Mouse (Mus musculus) c-Kit-positive CD71-negative TER-119-negative erythroid progenitor cells, embryonic 14.5 days (primary cell): ENCODE measurements around the gene Erp29.
A peak's percentile ranks its signal among the peaks of the same experiment; 100 is the strongest.
"Not testable (repeated sequence)": the region's sequence is repeated elsewhere in the genome, so short reads cannot be mapped to it uniquely, and the experiment has no call there.

Source experiments
- DNase-seq: peaks from one replicate; pipeline ENCODE4 v3.0.0-alpha.2; 2013; ENCODE audit warnings: low read depth

The Erp29 gene

GRCm38 (mm10) chr5:121452026-121452869, at the start of gene Erp29:
Erp29 (minus strand) TSS chr5:121452506.
- peak; percentile 84 for DNase-seq

GRCm38 (mm10) chr5:121501424-121501996, 49.2 kb upstream of the Erp29 start:
- DNase-seq = not testable (repeated sequence)

GRCm38 (mm10) chr5:121500719-121501118, 48.4 kb upstream of the Erp29 start:
- DNase-seq = no peak

- no peak for DNase-seq
These were observed 41.0 kb upstream of the Erp29 start for GRCm38 (mm10) chr5:121493305-121493704.

GRCm38 (mm10) chr5:121484801-121485200, 32.5 kb upstream of the Erp29 start:
- no peak for DNase-seq

- DNase-seq = peak; percentile 73
These were observed 25.4 kb upstream of the Erp29 start for GRCm38 (mm10) chr5:121477680-121478079.

GRCm38 (mm10) chr5:121476040-121476439, 23.7 kb upstream of the Erp29 start:
- no peak for DNase-seq

- no peak for DNase-seq
These were observed 22.3 kb upstream of the Erp29 start for GRCm38 (mm10) chr5:121474610-121475009.

- no peak for DNase-seq
These were observed 20.1 kb upstream of the Erp29 start for GRCm38 (mm10) chr5:121472411-121472810.

GRCm38 (mm10) chr5:121469566-121469965, 17.3 kb upstream of the Erp29 start:
- no peak for DNase-seq

- no peak for DNase-seq
These were observed 11.4 kb upstream of the Erp29 start for GRCm38 (mm10) chr5:121463601-121464250.

- DNase-seq = no peak
These were observed 10.7 kb upstream of the Erp29 start for GRCm38 (mm10) chr5:121462967-121463366.

- DNase-seq = no peak
These were observed 9.8 kb upstream of the Erp29 start for GRCm38 (mm10) chr5:121462171-121462502.

GRCm38 (mm10) chr5:121461339-121462170, 9.2 kb upstream of the Erp29 start:
- no peak for DNase-seq

GRCm38 (mm10) chr5:121455510-121456265, 3.4 kb upstream of the Erp29 start:
- no peak for DNase-seq

GRCm38 (mm10) chr5:121454503-121454782, 2.1 kb upstream of the Erp29 start:
- no peak for DNase-seq

GRCm38 (mm10) chr5:121453743-121454502, 1.6 kb upstream of the Erp29 start:
- DNase-seq = no peak

- no peak for DNase-seq
These were observed 600 bp upstream of the Erp29 start for GRCm38 (mm10) chr5:121452906-121453305.

GRCm38 (mm10) chr5:121451644-121452025, 671 bp downstream of the Erp29 start, which contains the start of gene Tmem116:
Tmem116 (plus strand) TSS chr5:121451893.
- DNase-seq = no peak

GRCm38 (mm10) chr5:121451203-121451602, 1.1 kb downstream of the Erp29 start:
- DNase-seq = peak; percentile 69

GRCm38 (mm10) chr5:121450476-121450875, 1.8 kb downstream of the Erp29 start:
- DNase-seq = no peak
